Mouse (Mus musculus) CH12.LX (cell line): ENCODE results near the gene Ap4e1. TPM values are rescaled to one million over a fixed set of nuclear protein-coding genes. Genes with fewer than 3 reads are reported as not detected.

Source experiments
- DNase-seq: peaks from one replicate; pipeline ENCODE4 v3.0.0-alpha.2; 2013; ENCODE audit errors: extremely low read depth
- H3K27ac ChIP-seq: 2 replicates; pipeline ENCODE4 v1.5.1; 2012; ENCODE audit warnings: low read depth, mild to moderate bottlenecking, control low read depth, moderate library complexity; ENCODE audit not compliant: insufficient read depth
- H3K27me3 ChIP-seq: replicated peaks from 2 replicates; pipeline ENCODE3; 2012; ENCODE audit warnings: inconsistent platforms
- H3K36me3 ChIP-seq, 2 experiments: replicated peaks in 1 of 2; 2 replicates each; pipeline versions ENCODE3 to v1.6.1; 2012; ENCODE audit warnings: inconsistent platforms in 1 of 2, low read length in 1 of 2, mild to moderate bottlenecking in 1 of 2, mixed read lengths in 1 of 2, moderate library complexity in 1 of 2; ENCODE audit not compliant: control insufficient read depth in 1 of 2, insufficient read depth in 1 of 2
- H3K4me1 ChIP-seq, 2 experiments: 2 replicates each; pipeline ENCODE4 v1.6.1; 2012; ENCODE audit warnings: inconsistent platforms in 1 of 2, moderate library complexity in 1 of 2; ENCODE audit not compliant: insufficient read depth in 2 of 2, control insufficient read depth in 1 of 2
- H3K4me2 ChIP-seq: 2 replicates; pipeline ENCODE4 v1.6.1; 2012; ENCODE audit warnings: low read depth, mild to moderate bottlenecking, control low read depth; ENCODE audit not compliant: poor library complexity, insufficient read depth, severe bottlenecking
- H3K4me3 ChIP-seq, 3 experiments: fragments of 150-350 bp in 1 of 3; sonication (generic) in 1 of 3; replicated peaks in 1 of 3; 2 replicates each; pipeline versions ENCODE3 to v1.5.1; 2011 to 2012; ENCODE audit warnings: low read depth in 2 of 3, low read length in 2 of 3, mild to moderate bottlenecking in 2 of 3, moderate library complexity in 2 of 3, control low read depth in 1 of 3, improper control_type of control experiment in 1 of 3, inconsistent platforms in 1 of 3, mixed read lengths in 1 of 3; ENCODE audit not compliant: poor library complexity in 1 of 3
- H3K79me2 ChIP-seq: replicated peaks from 2 replicates; pipeline ENCODE4 v1.6.1; 2012; ENCODE audit warnings: mild to moderate bottlenecking, moderate library complexity; ENCODE audit not compliant: control insufficient read depth, poor library complexity, insufficient read depth, severe bottlenecking; ENCODE audit errors: extremely low read depth
- H3K9ac ChIP-seq: 2 replicates; pipeline ENCODE4 v1.6.1; 2012; ENCODE audit warnings: low read depth, mild to moderate bottlenecking, control low read depth, moderate library complexity; ENCODE audit not compliant: insufficient read depth
- H3K9me3 ChIP-seq: replicated peaks from 2 replicates; pipeline ENCODE3; 2012; ENCODE audit warnings: low read length, inconsistent platforms, mixed read lengths
- BHLHE40 ChIP-seq: IDR thresholded peaks from 2 replicates; pipeline ENCODE4 v1.6.1; 2011; ENCODE audit warnings: mild to moderate bottlenecking, low read depth, low read length, improper control_type of control experiment
- CHD1 ChIP-seq: IDR thresholded peaks from 2 replicates; pipeline ENCODE4 v1.6.1; 2012; ENCODE audit warnings: low read depth, low read length, improper control_type of control experiment, inconsistent platforms
- CHD2 ChIP-seq: IDR thresholded peaks from 2 replicates; pipeline ENCODE4 v1.6.1; 2011; ENCODE audit warnings: low read length, improper control_type of control experiment
- CTCF ChIP-seq, 2 experiments: IDR thresholded peaks in 1 of 2; conservative IDR thresholded peaks in 1 of 2; 2 replicates each; pipeline ENCODE4 v1.5.1; 2011 to 2012; ENCODE audit warnings: low read depth in 2 of 2, low read length in 2 of 2, improper control_type of control experiment in 1 of 2, inconsistent platforms in 1 of 2, mild to moderate bottlenecking in 1 of 2, moderate library complexity in 1 of 2
- E2F4 ChIP-seq: IDR thresholded peaks from 2 replicates; pipeline ENCODE4 v1.6.1; 2011; ENCODE audit warnings: low read depth, low read length, improper control_type of control experiment; ENCODE audit not compliant: insufficient replicate concordance
- HCFC1 ChIP-seq: IDR thresholded peaks from 2 replicates; pipeline ENCODE4 v1.6.1; 2012; ENCODE audit warnings: low read depth, mild to moderate bottlenecking, inconsistent platforms, low read length, improper control_type of control experiment
- JUN ChIP-seq: IDR thresholded peaks from 2 replicates; pipeline ENCODE4 v1.6.1; 2011; ENCODE audit warnings: low read depth, mild to moderate bottlenecking, low read length, improper control_type of control experiment, moderate library complexity; ENCODE audit not compliant: insufficient read depth
- JUND ChIP-seq: conservative IDR thresholded peaks from 2 replicates; pipeline ENCODE4 v1.6.1; 2011; ENCODE audit warnings: low read depth, low read length, improper control_type of control experiment
- KAT2A ChIP-seq: IDR thresholded peaks from 2 replicates; pipeline ENCODE4 v1.6.1; 2012; ENCODE audit warnings: low read length, improper control_type of control experiment, inconsistent platforms; ENCODE audit not compliant: insufficient replicate concordance
- MAFK ChIP-seq: IDR thresholded peaks from 2 replicates; pipeline ENCODE4 v1.6.1; 2011; ENCODE audit warnings: low read length, improper control_type of control experiment; ENCODE audit not compliant: insufficient replicate concordance
- MEF2A ChIP-seq: IDR thresholded peaks from 2 replicates; pipeline ENCODE4 v1.6.1; 2014; ENCODE audit warnings: low read depth, mild to moderate bottlenecking, inconsistent platforms, low read length, improper control_type of control experiment, borderline replicate concordance
- MXI1 ChIP-seq: IDR thresholded peaks from 2 replicates; pipeline ENCODE4 v1.6.1; 2011; ENCODE audit warnings: mild to moderate bottlenecking, low read depth, low read length, improper control_type of control experiment
- NELFE ChIP-seq: IDR thresholded peaks from 2 replicates; pipeline ENCODE4 v1.6.1; 2011; ENCODE audit warnings: low read depth, low read length, improper control_type of control experiment
- PAX5 ChIP-seq: IDR thresholded peaks from 2 replicates; pipeline ENCODE4 v1.6.1; 2012; ENCODE audit warnings: low read length, inconsistent platforms, mixed read lengths
- POLR2A ChIP-seq: IDR thresholded peaks from 2 replicates; pipeline ENCODE4 v1.6.1; 2011; ENCODE audit warnings: low read depth, mild to moderate bottlenecking, improper control_type of control experiment, low read length
- POLR2AphosphoS2 ChIP-seq: IDR thresholded peaks from 2 replicates; pipeline ENCODE4 v1.6.1; 2011; ENCODE audit warnings: low read depth, low read length, improper control_type of control experiment
- RAD21 ChIP-seq: IDR thresholded peaks from 2 replicates; pipeline ENCODE4 v1.6.1; 2011; ENCODE audit warnings: low read depth, mild to moderate bottlenecking, low read length, improper control_type of control experiment, moderate library complexity
- RCOR1 ChIP-seq: conservative IDR thresholded peaks from 2 replicates; pipeline ENCODE4 v1.6.1; 2012; ENCODE audit warnings: low read depth, mild to moderate bottlenecking, inconsistent platforms, low read length, improper control_type of control experiment
- SIN3A ChIP-seq: IDR thresholded peaks from 2 replicates; pipeline ENCODE4 v1.6.1; 2012; ENCODE audit warnings: low read length, improper control_type of control experiment, inconsistent platforms
- TBP ChIP-seq: conservative IDR thresholded peaks from 2 replicates; pipeline ENCODE4 v1.6.1; 2011; ENCODE audit warnings: low read depth, low read length, improper control_type of control experiment
- TCF12 ChIP-seq: IDR thresholded peaks from 2 replicates; pipeline ENCODE4 v1.6.1; 2014; ENCODE audit warnings: low read depth, mild to moderate bottlenecking, inconsistent platforms, low read length, improper control_type of control experiment
- ZKSCAN1 ChIP-seq: IDR thresholded peaks from 2 replicates; pipeline ENCODE4 v1.6.1; 2012; ENCODE audit warnings: low read depth, inconsistent platforms, low read length, improper control_type of control experiment, borderline replicate concordance
- ZMIZ1 ChIP-seq: IDR thresholded peaks from 2 replicates; pipeline ENCODE4 v1.6.1; 2012; ENCODE audit warnings: low read depth, mild to moderate bottlenecking, inconsistent platforms, low read length, improper control_type of control experiment
- dilution Hi-C: fragments of 300-500 bp; cut with MboI; formaldehyde crosslinking; loops from 2 replicates; pipeline ENCODE4 v1.14.3; 2020; ENCODE audit warnings: low sequenced_read_pairs; ENCODE audit not compliant: extremely low pct_unique_long_range_greater_than_20kb, extremely low pct_ligation_motif_present
- in situ Hi-C: fragments of 300-500 bp; cut with MboI; formaldehyde crosslinking; loops from 3 replicates; pipeline ENCODE4 v1.14.3; 2019; ENCODE audit warnings: low sequenced_read_pairs, low pct_ligation_motif_present, low pct_unique_long_range_greater_than_20kb, mixed read lengths
- polyA plus RNA-seq: library from polyadenylated mRNA; unstranded; fragments of >175 nt; gene quantifications from 2 replicates; pipeline ENCODE4 v1.2.1, GENCODE M21; 2012; ENCODE audit warnings: low read depth; ENCODE audit not compliant: insufficient read length
- total RNA-seq, 2 experiments: library from RNA; depleted of rRNA; stranded (reverse); fragments of 300-350 nt in 1 of 2; fragments of >200 nt in 1 of 2; gene quantifications; 2 replicates each; pipeline ENCODE4 v1.2.3; 2012 to 2014

Gene Ap4e1
- total and polyA plus RNA-seq, 3 experiments, result 5.8 to 9.6 (median 9.0) TPM

DNA sequence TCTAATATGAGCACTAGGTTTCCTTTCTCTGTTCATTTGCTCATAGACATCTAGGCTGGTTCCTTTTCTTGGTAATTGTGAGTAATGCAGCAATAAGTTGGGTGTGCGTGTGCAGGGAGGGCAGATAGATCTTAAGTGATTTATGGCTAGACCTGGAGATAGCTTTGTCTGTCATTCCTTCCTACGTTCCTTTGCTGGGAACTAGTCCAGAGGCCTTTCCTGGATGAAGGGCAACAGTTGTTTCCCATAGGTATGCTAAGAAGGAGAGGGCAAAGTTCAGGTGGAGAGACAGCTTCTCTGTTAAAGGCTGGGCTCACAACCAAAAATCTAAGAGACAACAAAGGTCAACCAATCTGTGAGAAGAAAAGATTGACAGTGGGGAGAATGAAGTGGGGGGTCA is 46.8 kb upstream of the Ap4e1 start:
- Histone ChIP-seq H3K9ac (no peak overlapping the region), H3K36me3 (no peaks in the 10 kb centered on the region), H3K79me2 (no peaks in the 10 kb centered on the region), H3K4me2 (no peak overlapping the region), H3K4me1 (no peaks in the 10 kb centered on the region), H3K9me3 (no peaks in the 10 kb centered on the region), H3K27me3 (no peaks in the 10 kb centered on the region), H3K4me3 (no peak overlapping the region), H3K27ac (no peak overlapping the region)
- DNase-seq, result no peak
- dilution Hi-C loops (no loop called here), in situ Hi-C loops (no loop called here)
- TF ChIP-seq MXI1 (no peak), CHD1 (no peak), TBP (no peak), KAT2A (no peak), MAFK (no peak), ZMIZ1 (no peak), ZKSCAN1 (no peak), HCFC1 (no peak), CTCF (conservative IDR thresholded peaks at IDR 0.05 in 1 of 2, IDR thresholded peaks at IDR 0.05 in 1 of 2; ENCODE audit: low read depth in 2 of 2, low read length in 2 of 2) (no peak), CHD2 (no peak), TCF12 (no peak), MEF2A (no peak), BHLHE40 (no peak), PAX5 (no peak), POLR2A (no peak), JUND (no peak)

DNA sequence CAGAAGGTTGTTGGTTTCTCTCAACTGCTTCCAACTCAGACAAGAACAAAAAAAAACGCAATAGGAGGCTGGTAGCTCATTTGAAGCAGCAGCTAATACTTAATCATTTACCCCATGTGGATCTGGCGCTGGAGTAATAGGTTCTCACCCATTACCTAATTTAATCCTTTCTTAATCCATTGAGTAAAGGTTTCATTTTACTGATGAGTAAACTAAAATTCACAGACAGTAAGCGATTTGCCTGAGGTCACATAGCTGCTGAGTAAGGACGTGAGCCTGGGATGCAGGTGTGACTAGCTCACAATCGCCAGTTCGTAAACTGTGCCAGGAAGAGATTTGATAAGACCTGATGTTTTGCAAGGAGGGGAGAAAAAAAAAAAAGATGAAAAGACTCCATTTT is 31.1 kb upstream of the Ap4e1 start:
- Histone ChIP-seq H3K9me3 (no peaks in the 10 kb centered on the region), H3K9ac (no peak overlapping the region), H3K4me1 (0 out of 4 replicates have a peak, but pooled peaks cover 0 to 3% of the 10 kb centered on the region in 2 experiments), H3K4me2 (no peak overlapping the region), H3K79me2 (no peaks in the 10 kb centered on the region), H3K27me3 (no peaks in the 10 kb centered on the region), H3K27ac (no peak overlapping the region), H3K36me3 (no peaks in the 10 kb centered on the region), H3K4me3 (no peak overlapping the region)
- in situ Hi-C loops (no loop called here), dilution Hi-C loops (no loop called here)
- DNase-seq, result no peak
- TF ChIP-seq POLR2AphosphoS2 (no peak), MXI1 (no peak), CTCF (conservative IDR thresholded peaks at IDR 0.05 in 1 of 2, IDR thresholded peaks at IDR 0.05 in 1 of 2; ENCODE audit: low read depth in 2 of 2, low read length in 2 of 2) (no peak), RAD21 (no peak), CHD1 (no peak), CHD2 (no peak), ZKSCAN1 (no peak), ZMIZ1 (no peak), RCOR1 (no peak), JUND (no peak), E2F4 (no peak), SIN3A (no peak), TBP (no peak), BHLHE40 (no peak), JUN (no peak), NELFE (no peak)
